Mouse (Mus musculus): ENCODE data around the gene Timd2.

GRCm38 (mm10) chr11:46698278-46698655, 8.6 kb downstream of the Timd2 start:
- TF ChIP-seq CTCF (IDR thresholded peaks at IDR 0.05; ENCODE audit: control insufficient read depth, insufficient read depth, insufficient read length), result no peak
- TF ChIP-seq MAX (IDR thresholded peaks at IDR 0.05), result no peak
- no peak for TF ChIP-seq USF1 (IDR thresholded peaks at IDR 0.05; ENCODE audit: low read depth)
- TF ChIP-seq MYOG (IDR thresholded peaks at IDR 0.05; ENCODE audit: control insufficient read depth, extremely low read depth, insufficient read length), result no peak
- no peak for TF ChIP-seq MYOD1 (IDR thresholded peaks at IDR 0.05; ENCODE audit: control insufficient read depth, insufficient read length, low read depth)
